22 mouse cellular contexts compared by ENCODE assay signal in genomic region chr5:53692100-53692499, GRCm38 (mm10). TPM values are rescaled to one million over a fixed set of nuclear protein-coding genes. Genes with fewer than 3 reads are reported as not detected.
"Had no signal": no experiment of that assay in that cellular context is flagged by ENCODE, and none has a peak within 500 bp of the region (broad histone marks: within the 10 kb centered on the region; RNA-seq: fewer than 3 reads in every experiment).

No protein-coding gene starts in this region.

- H3K9me3 ChIP-seq: liver, embryonic 12.5 days; midbrain, embryonic 10.5 days; midbrain, embryonic 12.5 days; neural tube, embryonic 13.5 days; neural tube, embryonic 15.5 days had no signal

- H3K27me3 ChIP-seq: liver, embryonic 12.5 days; midbrain, embryonic 12.5 days; neural tube, embryonic 13.5 days; neural tube, embryonic 15.5 days had no signal

- H3K9ac ChIP-seq: liver, embryonic 12.5 days; liver, embryonic 14.5 days; lung, embryonic 14.5 days; midbrain, embryonic 12.5 days; neural tube, embryonic 13.5 days; neural tube, embryonic 15.5 days had no signal

- H3K4me3 ChIP-seq: liver, embryonic 12.5 days; midbrain, embryonic 10.5 days; midbrain, embryonic 12.5 days; myocyte; neural tube, embryonic 13.5 days; neural tube, embryonic 15.5 days had no signal

- H3K4me1 ChIP-seq: liver, embryonic 12.5 days; midbrain, embryonic 10.5 days; midbrain, embryonic 12.5 days; neural tube, embryonic 13.5 days; neural tube, embryonic 15.5 days had no signal

- H3K4me2 ChIP-seq: liver, embryonic 12.5 days; lung, embryonic 14.5 days; midbrain, embryonic 12.5 days; neural tube, embryonic 13.5 days; neural tube, embryonic 15.5 days had no signal

- H3K27ac ChIP-seq: liver, embryonic 12.5 days; liver, embryonic 14.5 days; midbrain, embryonic 10.5 days; midbrain, embryonic 12.5 days; neural tube, embryonic 13.5 days; neural tube, embryonic 15.5 days had no signal

- ATAC-seq: liver, embryonic 12.5 days; midbrain, embryonic 16.5 days had no signal

- DNase-seq: lung, embryonic 14.5 days; midbrain, embryonic 14.5 days; retina, postnatal 1 day; right cerebral cortex, adult 18-20 months; right cerebral cortex, postnatal 25 days; right cerebral cortex, postnatal 4 days; spleen, adult 18-20 months; thymus, adult 18-20 months; thymus, postnatal 14 days; thymus, postnatal 36 days had no signal

- H3K36me3 ChIP-seq: liver, embryonic 12.5 days; midbrain, embryonic 10.5 days; midbrain, embryonic 12.5 days; neural tube, embryonic 13.5 days; neural tube, embryonic 15.5 days had no signal

RNA-seq across cellular contexts. Expression of gene Cckar, which starts 15.4 kb away (rescaled TPM):
- total RNA-seq: megakaryocyte, adult 5-6 weeks; megakaryocyte-erythroid progenitor cell, adult 5-6 weeks had no signal
- polyA plus RNA-seq: liver, adult 2 months; myocyte; thymus, postnatal 0 days had no signal
